In the genomic region with DNA sequence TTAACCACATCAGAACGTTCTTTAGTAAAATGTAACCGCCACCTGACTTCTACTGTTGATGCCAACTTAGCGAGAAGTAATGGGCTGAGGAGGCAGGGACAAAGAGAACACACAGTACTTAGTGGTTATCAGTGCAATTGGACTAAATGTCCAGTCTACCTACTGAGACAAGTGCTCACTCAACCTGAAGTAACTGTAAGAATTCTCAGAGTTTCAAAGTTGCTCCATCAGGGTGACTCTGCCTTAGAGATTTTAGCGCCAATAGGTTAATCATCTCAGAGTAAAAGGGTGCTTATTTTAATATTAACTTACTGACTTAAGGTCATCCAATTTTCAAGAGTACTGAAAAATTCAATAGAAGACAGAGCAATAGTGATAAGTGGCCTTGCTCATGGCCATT, we compare ENCODE assay signal across 28 mouse cellular contexts. TPM values are rescaled to one million over a fixed set of nuclear protein-coding genes. Genes with fewer than 3 reads are reported as not detected.
DNase-seq lines count a peak whose midpoint lies in the region; ATAC-seq and TF ChIP-seq lines count a peak whose summit lies in the region.
"Had no signal": no experiment of that assay in that cellular context is flagged by ENCODE, and none has a peak within 500 bp of the region (broad histone marks: within the 10 kb centered on the region; RNA-seq: fewer than 3 reads in every experiment).

No protein-coding gene starts in this region.

- H3K4me1 ChIP-seq in kidney, adult 2 months (ENCODE audit: control insufficient read depth, insufficient read depth, low read length): peaks cover 3% of the 10 kb centered on the region; the same call in 1 of the 2 replicates
- no peaks in the 10 kb centered on the region for H3K4me1 ChIP-seq in kidney, embryonic 14.5 days (ENCODE audit: control insufficient read depth, insufficient read depth, low read length)
- H3K4me1 ChIP-seq in liver, adult 2 months (ENCODE audit: control insufficient read depth, insufficient read depth, low read length): no peaks in the 10 kb centered on the region
- no peaks in the 10 kb centered on the region for H3K4me1 ChIP-seq in liver, postnatal 0 days (ENCODE audit: insufficient read depth)
- H3K4me1 ChIP-seq: embryonic facial prominence, embryonic 13.5 days; embryonic facial prominence, embryonic 15.5 days; forebrain, embryonic 10.5 days; forebrain, embryonic 12.5 days had no signal

- no peaks in the 10 kb centered on the region for H3K9me3 ChIP-seq in kidney, embryonic 14.5 days (ENCODE audit: control insufficient read depth, low read length)
- H3K9me3 ChIP-seq in liver, postnatal 0 days (ENCODE audit: low read length): no peaks in the 10 kb centered on the region
- H3K9me3 ChIP-seq: embryonic facial prominence, embryonic 13.5 days; embryonic facial prominence, embryonic 15.5 days; forebrain, embryonic 10.5 days; forebrain, embryonic 12.5 days had no signal

- H3K4me2 ChIP-seq in kidney, embryonic 14.5 days (replicated peaks; ENCODE audit: low read depth, low read length): no peak overlapping the region
- no peak overlapping the region for H3K4me2 ChIP-seq in liver, postnatal 0 days (ENCODE audit: low read depth, low read length)
- H3K4me2 ChIP-seq: embryonic facial prominence, embryonic 13.5 days; embryonic facial prominence, embryonic 15.5 days; forebrain, embryonic 12.5 days had no signal

- peak overlapping the region; percentile 86 for H3K27ac ChIP-seq in kidney, adult 2 months (ENCODE audit: insufficient read depth, low read depth, low read length)
- no peak overlapping the region for H3K27ac ChIP-seq in kidney, embryonic 14.5 days (ENCODE audit: low read depth, low read length)
- H3K27ac ChIP-seq in liver, adult 2 months (replicated peaks; ENCODE audit: insufficient read depth, low read depth, low read length): no peak overlapping the region
- no peak overlapping the region for H3K27ac ChIP-seq in liver, postnatal 0 days (ENCODE audit: low read depth)
- H3K27ac ChIP-seq: embryonic facial prominence, embryonic 13.5 days; embryonic facial prominence, embryonic 15.5 days; forebrain, embryonic 10.5 days; forebrain, embryonic 12.5 days had no signal

- no peak for TF ChIP-seq EP300 in liver, postnatal 0 days (IDR thresholded peaks at IDR 0.05; ENCODE audit: low read depth)

- TF ChIP-seq CTCF in kidney, adult 2 months (conservative IDR thresholded peaks at IDR 0.05; ENCODE audit: insufficient read depth, insufficient read length, low read depth, low read length): no peak
- TF ChIP-seq CTCF in liver, adult 2 months (IDR thresholded peaks at IDR 0.05; ENCODE audit: low read depth, low read length): no peak
- no peak for TF ChIP-seq CTCF in liver, postnatal 0 days (IDR thresholded peaks at IDR 0.05; ENCODE audit: low read depth)

- no peaks in the 10 kb centered on the region for H3K27me3 ChIP-seq in kidney, adult 2 months (replicated peaks; ENCODE audit: control insufficient read depth, insufficient read depth, low read length)
- no peaks in the 10 kb centered on the region for H3K27me3 ChIP-seq in kidney, embryonic 14.5 days (ENCODE audit: control insufficient read depth, insufficient read depth, low read length)
- no peaks in the 10 kb centered on the region for H3K27me3 ChIP-seq in liver, adult 2 months (ENCODE audit: control insufficient read depth, insufficient read depth, low read length)
- no peaks in the 10 kb centered on the region for H3K27me3 ChIP-seq in liver, postnatal 0 days (ENCODE audit: insufficient read depth, low read length)
- H3K27me3 ChIP-seq: embryonic facial prominence, embryonic 13.5 days; embryonic facial prominence, embryonic 15.5 days had no signal

- 59% methylated on average over 4 of the region's 4 CpGs for WGBS in kidney, adult 2 months
- 90% methylated on average over 4 of the region's 4 CpGs for WGBS in kidney, embryonic 14.5 days
- 98% methylated on average over 4 of the region's 4 CpGs for WGBS in liver, adult 2 months
- WGBS in liver, postnatal 0 days (ENCODE audit: insufficient replicate concordance): 87% methylated on average over 4 of the region's 4 CpGs

- H3K36me3 ChIP-seq in kidney, adult 2 months (ENCODE audit: control insufficient read depth, insufficient read depth, low read length): no peaks in the 10 kb centered on the region
- H3K36me3 ChIP-seq in kidney, embryonic 14.5 days (ENCODE audit: control insufficient read depth, insufficient read depth, low read length): no peaks in the 10 kb centered on the region
- peaks cover 26% of the 10 kb centered on the region for H3K36me3 ChIP-seq in liver, adult 2 months (ENCODE audit: control insufficient read depth, insufficient read depth, low read length)
- peaks cover 16% of the 10 kb centered on the region for H3K36me3 ChIP-seq in liver, postnatal 0 days (replicated peaks; ENCODE audit: insufficient read depth, low read length)
- H3K36me3 ChIP-seq: forebrain, embryonic 10.5 days; forebrain, embryonic 12.5 days had no signal

- H3K79me2 ChIP-seq in liver, adult 2 months (ENCODE audit: control insufficient read depth, insufficient read depth, low read length): no peaks in the 10 kb centered on the region

- H3K9ac ChIP-seq in kidney, embryonic 14.5 days (ENCODE audit: low read depth, low read length): no peak overlapping the region
- H3K9ac ChIP-seq in liver, adult 2 months (ENCODE audit: low read depth, low read length): no peak overlapping the region
- no peak overlapping the region for H3K9ac ChIP-seq in liver, postnatal 0 days (replicated peaks)
- H3K9ac ChIP-seq: embryonic facial prominence, embryonic 13.5 days; embryonic facial prominence, embryonic 15.5 days; forebrain, embryonic 12.5 days had no signal

- no peak for TF ChIP-seq POLR2A in kidney, adult 2 months (IDR thresholded peaks at IDR 0.05; ENCODE audit: low read depth, low read length)
- no peak for TF ChIP-seq POLR2A in liver, adult 2 months (IDR thresholded peaks at IDR 0.05; ENCODE audit: extremely low read depth, insufficient read depth, low read length)

- peak; percentile 11 for DNase-seq in kidney, adult 11 months
- no peak for DNase-seq in kidney, postnatal 25 days
- peak; percentile 66 for DNase-seq in kidney, adult 2 months
- no peak for DNase-seq in kidney, postnatal 10 days
- DNase-seq in kidney, adult 9 months: peak; percentile 78
- peak; percentile 5 for DNase-seq in liver, adult 2 months (ENCODE audit: extremely low read depth, low read depth, low spot score)
- no peak for DNase-seq in liver, postnatal 0 days
- DNase-seq: adrenal gland, adult 2 months; adrenal gland, postnatal 10 days; adrenal gland, postnatal 25 days; cerebellum, adult 11 months; cerebellum, adult 18-20 months; cerebellum, adult 8-10 months; cerebellum, adult 9-11 months; cerebellum, postnatal 14 days; cerebellum, postnatal 36 days; embryo, embryonic 11 days had no signal

- ATAC-seq in kidney, embryonic 14.5 days (ENCODE audit: low FRiP score, low TSS enrichment): no peak
- no peak for ATAC-seq in liver, postnatal 0 days
- ATAC-seq: forebrain, embryonic 14.5 days had no signal

- H3K4me3 ChIP-seq in kidney, adult 2 months (ENCODE audit: insufficient read depth, low read depth, low read length): no peak overlapping the region
- H3K4me3 ChIP-seq in kidney, embryonic 14.5 days (ENCODE audit: low read length): no peak overlapping the region
- no peak overlapping the region for H3K4me3 ChIP-seq in liver, adult 2 months (ENCODE audit: insufficient read depth, low read depth, low read length)
- H3K4me3 ChIP-seq in liver, postnatal 0 days (ENCODE audit: low read depth, low read length): no peak overlapping the region
- H3K4me3 ChIP-seq: embryonic facial prominence, embryonic 13.5 days; embryonic facial prominence, embryonic 15.5 days; erythroblast, embryonic 14.5 days; forebrain, embryonic 10.5 days; forebrain, embryonic 12.5 days had no signal

RNA-seq across cellular contexts. Expression of a gene that starts 43.1 kb away (rescaled TPM):
- not detected in 2 replicates for polyA plus RNA-seq in kidney, adult 2 months (2012; rRNA removed)
- 0.11 and 0.22 TPM in 2 replicates for polyA plus RNA-seq in kidney, embryonic 14.5 days (2014; fragmentation: Nextera tagmentation; extraction: Ambion mirVana)
- total RNA-seq in liver, adult 2 months (2014; rRNA removed): not detected in 2 replicates
- polyA plus RNA-seq in liver, adult 2 months (2012; rRNA removed): not detected in 2 replicates
- polyA plus RNA-seq in liver, postnatal 0 days (2015; fragmentation: Nextera tagmentation; extraction: Ambion mirVana): 0.06 and 0.07 TPM in 2 replicates
- total RNA-seq: adrenal gland, adult 2 months; adrenal gland, postnatal 25 days; common myeloid progenitor, adult 5-6 weeks; ES-E14; MEL had no signal
- polyA plus RNA-seq: adrenal gland, adult 2 months; brain, embryonic 14.5 days; erythroblast, embryonic 14.5 days; forebrain, embryonic 14.5 days had no signal

Comparison
In these comparisons a context has a peak if more than half of its experiments do, and no peak if none do; other contexts are left out.
1. DNase-seq: peak in kidney, adult 11 months (single experiment), kidney, adult 2 months (single experiment), kidney, adult 9 months (single experiment) and liver, adult 2 months (single experiment); none in kidney, postnatal 25 days (0 of 2), kidney, postnatal 10 days (single experiment) and liver, postnatal 0 days (single experiment).